ENCODE assay signal across 1 mouse cellular context in the genomic region with DNA sequence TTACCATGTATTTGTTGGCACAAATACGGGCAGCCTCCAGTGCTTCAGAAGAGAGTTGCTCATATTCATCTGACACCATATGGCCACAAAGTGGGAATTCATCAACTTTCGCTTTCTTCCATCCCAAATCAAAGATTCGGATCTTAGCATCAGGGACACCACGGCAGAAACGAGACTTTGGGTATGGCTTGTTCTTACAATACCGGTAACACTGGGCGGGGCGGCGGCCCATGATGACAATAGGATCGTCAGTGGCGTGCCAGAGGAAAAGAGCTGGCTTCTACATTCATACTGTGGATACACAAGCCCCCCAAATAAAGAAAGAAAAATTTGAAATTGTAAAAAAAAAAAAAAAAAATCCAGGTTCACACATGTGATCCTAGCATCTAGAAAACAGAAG. TPM values are rescaled to one million over a fixed set of nuclear protein-coding genes. Genes with fewer than 3 reads are reported as not detected.
"Had no signal": no experiment of that assay in that cellular context is flagged by ENCODE, and none has a peak within 500 bp of the region (broad histone marks: within the 10 kb centered on the region; RNA-seq: fewer than 3 reads in every experiment).

No protein-coding gene starts in this region.

RNA-seq across cellular contexts. Expression of gene Has3, which starts 58.1 kb away (rescaled TPM):
- polyA plus RNA-seq: erythroblast, embryonic 14.5 days had no signal
